In the genomic region with DNA sequence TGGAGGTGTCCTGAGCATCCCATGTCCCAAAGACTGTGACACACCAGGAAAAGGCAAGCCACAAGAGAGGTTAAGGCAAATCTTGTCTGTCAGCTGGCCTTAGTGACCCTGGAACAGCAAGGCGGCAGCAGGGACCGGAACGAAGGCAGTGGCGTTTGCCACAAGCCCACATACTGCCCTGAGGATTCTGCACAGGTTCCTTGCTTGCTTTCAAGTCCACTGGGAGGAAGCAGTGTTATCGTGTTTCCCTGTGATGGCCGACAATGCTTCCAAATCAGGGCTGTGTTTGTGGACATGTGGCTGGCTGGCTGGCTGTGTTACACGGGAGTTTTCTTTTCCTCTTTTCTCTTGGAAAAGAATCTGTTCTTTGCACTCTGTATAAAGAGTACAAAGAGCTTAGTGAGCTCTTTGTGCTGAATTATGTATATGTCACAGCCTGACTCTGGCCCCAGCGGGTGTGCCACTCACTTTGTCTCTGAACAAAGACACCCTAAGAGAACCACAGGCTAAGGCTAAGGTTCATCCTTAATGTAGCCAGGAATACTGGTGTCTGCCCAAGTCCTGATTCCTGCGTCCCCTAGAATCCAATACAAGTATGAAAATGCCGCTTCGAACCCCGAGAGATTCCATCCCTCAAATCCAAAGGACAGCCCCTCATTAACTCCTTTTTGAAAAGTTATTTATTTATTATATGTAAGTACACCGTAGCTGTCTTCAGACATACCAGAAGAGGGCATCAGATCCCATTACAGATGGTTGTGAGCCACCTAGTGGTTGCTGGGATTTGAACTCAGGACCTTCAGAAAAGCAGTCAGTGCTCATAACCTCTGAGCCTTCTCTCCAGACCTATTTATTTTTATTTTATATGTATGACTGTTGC, we compare ENCODE assay signal across 14 mouse cellular contexts. TPM values are rescaled to one million over a fixed set of nuclear protein-coding genes. Genes with fewer than 3 reads are reported as not detected.
DNase-seq lines count a peak whose midpoint lies in the region; ATAC-seq and TF ChIP-seq lines count a peak whose summit lies in the region.
"Had no signal": no experiment of that assay in that cellular context is flagged by ENCODE, and none has a peak within 500 bp of the region (broad histone marks: within the 10 kb centered on the region; RNA-seq: fewer than 3 reads in every experiment).

No protein-coding gene starts in this region.

- no peaks in the 10 kb centered on the region for H3K27me3 ChIP-seq in intestine, embryonic 15.5 days (replicated peaks)
- H3K27me3 ChIP-seq in neural tube, embryonic 12.5 days (replicated peaks) = no peaks in the 10 kb centered on the region
- H3K27me3 ChIP-seq: lung, embryonic 15.5 days had no signal

- TF ChIP-seq CTCF in layer of hippocampus, adult 2 months (conservative IDR thresholded peaks at IDR 0.05) = peak; percentile 67

- H3K9me3 ChIP-seq in intestine, embryonic 15.5 days = no peaks in the 10 kb centered on the region
- H3K9me3 ChIP-seq in neural tube, embryonic 12.5 days = no peaks in the 10 kb centered on the region
- H3K9me3 ChIP-seq: limb, embryonic 12.5 days; lung, embryonic 15.5 days had no signal

- no peak overlapping the region for H3K4me3 ChIP-seq in layer of hippocampus, adult 2 months
- H3K4me3 ChIP-seq in intestine, embryonic 15.5 days (replicated peaks) = no peak overlapping the region
- no peak overlapping the region for H3K4me3 ChIP-seq in neural tube, embryonic 12.5 days
- H3K4me3 ChIP-seq: limb, embryonic 12.5 days; lung, embryonic 15.5 days had no signal

- WGBS in intestine, embryonic 15.5 days = 77% methylated on average over 13 of the region's 13 CpGs
- WGBS in neural tube, embryonic 12.5 days = 23% methylated on average over 13 of the region's 13 CpGs

- ATAC-seq in intestine, embryonic 15.5 days = no peak
- ATAC-seq in neural tube, embryonic 12.5 days (ENCODE audit: low FRiP score, low read depth) = peak; percentile 34; the same call in 1 of the 2 replicates

- DNase-seq in layer of hippocampus, adult 2 months (ENCODE audit: low spot score in 2 of 2) = no peak
- DNase-seq in layer of hippocampus, adult 18-20 months (ENCODE audit: low spot score in 2 of 2) = no peak
- peak; percentile 38 for DNase-seq in embryo, embryonic 11 days
- no peak for DNase-seq in testis, postnatal 10 days (ENCODE audit: low spot score)
- no peak for DNase-seq in gastrocnemius, adult 8-10 months (ENCODE audit: low spot score in 2 of 2)
- no peak for DNase-seq in heart, postnatal 10 days
- DNase-seq: cerebellum, adult 9-10 months; gastrocnemius, postnatal 25 days; spleen, adult 18-20 months; thymus, adult 2 months had no signal

- H3K27ac ChIP-seq in layer of hippocampus, adult 2 months = no peak overlapping the region
- peak overlapping the region; percentile 24; the same call in 1 of the 2 replicates for H3K27ac ChIP-seq in intestine, embryonic 15.5 days
- H3K27ac ChIP-seq in neural tube, embryonic 12.5 days = no peak overlapping the region
- H3K27ac ChIP-seq: limb, embryonic 12.5 days; lung, embryonic 15.5 days had no signal

- intact Hi-C loops in heart, postnatal 10 days (cut with DNase I) = no loop called here

- 0 out of 2 replicates have a peak, but pooled peaks cover under 1% of the 10 kb centered on the region for H3K36me3 ChIP-seq in intestine, embryonic 15.5 days
- no peaks in the 10 kb centered on the region for H3K36me3 ChIP-seq in neural tube, embryonic 12.5 days
- H3K36me3 ChIP-seq: limb, embryonic 12.5 days had no signal

- peaks cover 30% of the 10 kb centered on the region for H3K4me1 ChIP-seq in intestine, embryonic 15.5 days (replicated peaks)
- peaks cover 41% of the 10 kb centered on the region for H3K4me1 ChIP-seq in neural tube, embryonic 12.5 days

- no peak overlapping the region for H3K9ac ChIP-seq in intestine, embryonic 15.5 days
- H3K9ac ChIP-seq in neural tube, embryonic 12.5 days = no peak overlapping the region
- H3K9ac ChIP-seq: limb, embryonic 12.5 days; lung, embryonic 15.5 days had no signal

- no peak overlapping the region for H3K4me2 ChIP-seq in intestine, embryonic 15.5 days (replicated peaks)
- H3K4me2 ChIP-seq in neural tube, embryonic 12.5 days (replicated peaks) = no peak overlapping the region
- H3K4me2 ChIP-seq: limb, embryonic 12.5 days; lung, embryonic 15.5 days had no signal

RNA-seq across cellular contexts. Expression of gene Pde9a, which starts 50.2 kb away (rescaled TPM):
- total RNA-seq in layer of hippocampus, adult 2 months (2021) = 10 to 100 TPM; 21.8 to 31.9 TPM
- total RNA-seq in layer of hippocampus, adult 18-20 months (2021) = 10 to 100 TPM; 19.8 to 23.9 TPM
- polyA plus RNA-seq in intestine, embryonic 15.5 days (2015; fragmentation: Nextera tagmentation; extraction: Ambion mirVana) = 52.0 and 55.3 TPM in 2 replicates
- 35.2 and 42.7 TPM in 2 replicates for polyA plus RNA-seq in neural tube, embryonic 12.5 days (2016; fragmentation: Nextera tagmentation; extraction: Ambion mirVana)
- 1 to 10 TPM; 1.3 to 2.9 (median 2.1) TPM for total RNA-seq in gastrocnemius, adult 8-10 months (2022)
- 1 to 10 TPM; 6.8 to 9.2 TPM for total RNA-seq in heart, postnatal 10 days (2021)
